Mouse (Mus musculus) Patski (cell line): ENCODE measurements around the gene Enc1. TPM values are rescaled to one million over a fixed set of nuclear protein-coding genes. Genes with fewer than 3 reads are reported as not detected.

Experiments used
- ATAC-seq: fragments of 100-300 bp; one replicate; pipeline ENCODE4 v1.8.0; 2021
- CTCF ChIA-PET: fragments of 350-600 bp; sonication (Branson Sonifier 250); formaldehyde crosslinking; loops from one replicate; lab custom pipeline; 2022; ENCODE audit warnings: inconsistent platforms; lab: Charles Lee
- POLR2A ChIA-PET: fragments of 350-600 bp; sonication (Branson Sonifier 250); formaldehyde crosslinking; loops from one replicate; lab custom pipeline; 2022; ENCODE audit warnings: antibody characterized with exemption, inconsistent platforms; lab: Charles Lee
- DNase-seq: peaks from one replicate; pipeline ENCODE4 v3.0.0-alpha.2; 2011; ENCODE audit warnings: low read depth, low spot score
- H3K27me3 ChIP-seq: fragments of 371-371 bp; one replicate; pipeline ENCODE4 v1.5.1; 2021
- CTCF ChIP-seq: fragments of 100-300 bp; IDR thresholded peaks from one replicate; pipeline ENCODE4 v1.5.1; 2021
- in situ Hi-C: fragments of 300-500 bp; cut with MboI; formaldehyde crosslinking; loops from 3 replicates; pipeline ENCODE4 v1.11.1; 2018; ENCODE audit warnings: low pct_unique_long_range_greater_than_20kb, mixed read lengths
- polyA plus RNA-seq: library from polyadenylated mRNA; unstranded; gene quantifications from one replicate; pipeline ENCODE4 v1.2.3, GENCODE M21; 2021

Gene Enc1
- polyA plus RNA-seq, 1 experiment from 2014 or later: 43.7 TPM

DNA sequence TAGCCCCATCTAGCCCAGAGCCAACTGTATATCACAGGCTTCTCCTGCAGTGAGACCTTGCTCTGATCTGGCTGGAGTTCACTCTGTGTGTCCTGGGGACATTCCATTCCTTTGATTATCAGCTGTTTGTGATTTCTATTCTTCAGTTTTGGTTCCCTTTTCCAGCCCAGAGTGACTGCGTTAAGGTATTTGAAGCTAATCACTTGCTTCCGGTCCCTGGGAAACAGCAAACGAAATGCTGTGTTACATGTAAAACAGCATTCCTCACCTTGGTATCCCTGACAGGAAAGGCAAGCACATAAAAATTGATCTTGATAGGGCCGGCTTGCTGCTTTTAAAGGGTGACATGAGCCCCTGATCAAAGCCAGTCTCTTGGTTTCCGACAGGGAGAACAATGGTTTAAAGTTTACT, 8.2 kb downstream of the Enc1 start:
- CTCF ChIA-PET: interaction anchor here (1.0 to 1.2 kb wide), 2 partner anchors 9 to 689 kb away, joined by 3 to 4 read pairs; partner anchors contain the start of gene Enc1
- in situ Hi-C loops: loop anchor here (5.0 to 10.0 kb wide), 2 partner anchors 108 to 296 kb away; no protein-coding TSS in a partner anchor
- H3K27me3 ChIP-seq: no peaks in the 10 kb centered on the region
- ATAC-seq (peak; percentile 27), DNase-seq (no peak)
- POLR2A ChIA-PET: interaction anchor here (0.6 kb wide), 1 partner anchor 296 kb away, joined by 5 read pairs; no protein-coding TSS in a partner anchor
- TF ChIP-seq CTCF: no peak

GRCm38 (mm10) chr13:97249507-97250078, 8.7 kb downstream of the Enc1 start:
- ChIA-PET CTCF (interaction anchor here (1.3 kb wide), 1 partner anchor 186 kb away, joined by 3 read pairs; no protein-coding TSS in a partner anchor), POLR2A (interaction anchor here (0.6 kb wide), 1 partner anchor 295 kb away, joined by 5 read pairs; no protein-coding TSS in a partner anchor)
- DNase-seq (no peak), ATAC-seq (peak; percentile 84)
- in situ Hi-C loops: loop anchor here (5.0 to 10.0 kb wide), 2 partner anchors 108 to 295 kb away; no protein-coding TSS in a partner anchor
- H3K27me3 ChIP-seq: no peaks in the 10 kb centered on the region
- TF ChIP-seq CTCF: no peak

- DNase-seq (no peak), ATAC-seq (no peak)
- no peak for TF ChIP-seq CTCF
- H3K27me3 ChIP-seq: no peaks in the 10 kb centered on the region
- CTCF ChIA-PET: interaction anchor here (1.3 kb wide), 1 partner anchor 185 kb away, joined by 3 read pairs; no protein-coding TSS in a partner anchor
- in situ Hi-C loops: no loop called here
- POLR2A ChIA-PET: interaction anchor here (0.7 kb wide), 1 partner anchor 160 kb away, joined by 4 read pairs; no protein-coding TSS in a partner anchor
These were observed 9.2 kb downstream of the Enc1 start for GRCm38 (mm10) chr13:97250148-97250547.

DNA sequence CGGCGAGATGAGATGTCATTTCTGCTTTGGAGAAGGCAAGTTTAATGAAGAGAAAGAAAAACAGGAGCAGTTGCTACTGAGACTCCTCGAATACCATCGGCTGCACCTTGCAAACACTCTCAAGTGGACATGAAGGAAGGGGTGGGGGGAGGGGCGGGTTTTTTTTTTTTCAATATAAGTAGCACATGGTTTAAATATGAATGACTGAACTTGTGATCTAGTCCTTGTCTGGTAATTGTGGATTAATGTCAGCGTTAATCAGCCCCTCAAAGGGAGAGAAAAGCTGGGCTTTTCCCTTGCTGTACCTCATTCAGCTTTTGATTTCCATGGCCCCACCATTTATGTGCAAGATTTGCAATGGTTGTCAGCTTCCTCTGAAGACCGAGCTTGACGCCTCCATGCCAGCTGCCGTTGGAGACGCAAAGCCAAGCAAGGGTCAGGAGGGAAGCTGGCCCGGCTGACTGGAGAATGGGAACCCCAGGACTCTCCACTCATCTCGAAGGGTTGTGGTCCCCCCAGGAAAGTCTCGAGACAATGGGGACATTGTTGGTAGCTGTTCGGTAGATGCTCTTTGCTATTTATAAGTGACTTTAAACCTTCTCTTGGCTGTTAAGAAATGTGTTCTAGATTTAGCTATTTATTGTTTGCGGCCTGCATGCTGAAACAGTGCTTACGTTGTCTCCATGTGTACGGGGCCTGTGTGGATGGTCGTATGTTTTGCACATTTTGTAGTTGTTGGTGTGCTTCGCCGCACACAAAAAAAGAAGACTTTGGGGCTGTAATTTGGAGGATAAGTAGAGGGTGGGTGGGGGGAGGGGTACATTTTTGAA, 9.9 kb downstream of the Enc1 start:
- ATAC-seq: no peak

GRCm38 (mm10) chr13:97251736-97252135, 10.8 kb downstream of the Enc1 start:
- in situ Hi-C loops: no loop called here
- ATAC-seq (no peak), DNase-seq (no peak)
- no peaks in the 10 kb centered on the region for H3K27me3 ChIP-seq
- no peak for TF ChIP-seq CTCF
- ChIA-PET CTCF (no interaction called here), POLR2A (no interaction called here)

More for the DNA sequence above, 9.9 kb downstream of the Enc1 start:
- in situ Hi-C loops: no loop called here
- CTCF ChIA-PET: interaction anchor here (1.3 kb wide), 1 partner anchor 184 kb away, joined by 3 read pairs; no protein-coding TSS in a partner anchor
- POLR2A ChIA-PET: interaction anchor here (0.6 to 0.7 kb wide), 3 partner anchors 159 to 1714 kb away, joined by 3 to 4 read pairs (median 3); no protein-coding TSS in a partner anchor
- H3K27me3 ChIP-seq: no peaks in the 10 kb centered on the region
- TF ChIP-seq CTCF: no peak
- no peak for DNase-seq

GRCm38 (mm10) chr13:97252469-97252868, 11.6 kb downstream of the Enc1 start:
- ATAC-seq: no peak
- no peaks in the 10 kb centered on the region for H3K27me3 ChIP-seq
- CTCF ChIA-PET: interaction anchor here (1.2 kb wide), 1 partner anchor 686 kb away, joined by 4 read pairs; no protein-coding TSS in a partner anchor
- no peak for TF ChIP-seq CTCF
- in situ Hi-C loops: no loop called here
- no peak for DNase-seq
- POLR2A ChIA-PET: no interaction called here

DNA sequence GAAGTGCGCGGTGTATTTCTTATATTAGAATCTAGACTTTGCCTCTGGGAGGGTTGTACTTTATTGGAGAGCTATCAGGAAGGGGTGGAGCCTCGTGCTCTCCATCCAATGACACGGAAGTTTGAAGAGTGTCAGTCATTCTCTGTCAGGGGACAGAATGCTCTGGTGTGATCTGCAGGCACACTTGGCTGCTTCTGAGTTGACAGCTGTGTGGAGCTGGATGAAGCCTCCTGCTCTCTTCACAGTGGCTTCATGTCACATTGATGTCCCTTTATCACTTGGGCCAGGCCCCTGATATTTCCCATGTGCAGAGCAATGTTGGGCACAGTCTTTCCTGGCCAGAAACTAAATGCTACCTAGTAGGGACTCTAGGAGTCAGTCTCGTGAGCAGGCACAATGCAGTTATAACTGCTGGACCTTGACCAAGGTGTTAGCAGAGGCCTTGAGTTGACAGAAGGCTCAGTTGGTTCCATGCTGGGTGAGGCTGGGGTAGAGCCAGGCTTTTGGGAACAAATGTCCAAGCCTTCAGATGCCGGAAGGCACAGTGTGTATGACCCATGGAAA, 12.6 kb downstream of the Enc1 start:
- no peak for TF ChIP-seq CTCF
- ATAC-seq: no peak
- in situ Hi-C loops: no loop called here
- no peaks in the 10 kb centered on the region for H3K27me3 ChIP-seq
- DNase-seq: no peak
- ChIA-PET POLR2A (no interaction called here), CTCF (interaction anchor here (1.2 kb wide), 1 partner anchor 685 kb away, joined by 4 read pairs; no protein-coding TSS in a partner anchor)

- CTCF ChIA-PET: no interaction called here
- H3K27me3 ChIP-seq: no peaks in the 10 kb centered on the region
- no peak for ATAC-seq
- TF ChIP-seq CTCF: no peak
- POLR2A ChIA-PET: no interaction called here
- in situ Hi-C loops: no loop called here
- no peak for DNase-seq
These were observed 13.1 kb downstream of the Enc1 start for GRCm38 (mm10) chr13:97253994-97254393.

- no peak for TF ChIP-seq CTCF
- no peak for ATAC-seq
- CTCF ChIA-PET: no interaction called here
These were observed 13.8 kb downstream of the Enc1 start for GRCm38 (mm10) chr13:97254564-97255164.

More at GRCm38 (mm10) chr13:97254564-97255164, 13.8 kb downstream of the Enc1 start:
- H3K27me3 ChIP-seq: no peaks in the 10 kb centered on the region
- POLR2A ChIA-PET: interaction anchor here (0.6 to 0.7 kb wide), 2 partner anchors 90 to 181 kb away, joined by 3 read pairs; no protein-coding TSS in a partner anchor
- no peak for DNase-seq
- in situ Hi-C loops: no loop called here
